Mouse (Mus musculus) gastrocnemius, postnatal 36 days (tissue): Measurements from ENCODE around the gene Ntrk3. TPM values are rescaled to one million over a fixed set of nuclear protein-coding genes. Genes with fewer than 3 reads are reported as not detected.

Experiments
- DNase-seq, 2 experiments: peaks; one replicate each; pipeline ENCODE4 v3.0.0; 2022
- intact Hi-C: fragments of 180-260 bp; cut with DNase I; formaldehyde crosslinking; loops from one replicate; pipeline ENCODE4 v1.15.1; 2025
- long read RNA-seq, 2 experiments: library from polyadenylated mRNA; stranded (forward); transcript quantifications; one replicate each; pipeline ENCODE4 v2.0.0; 2021
- total RNA-seq, 2 experiments: library from RNA; stranded (reverse); gene quantifications; 2 replicates each; pipeline ENCODE4 v1.2.3; 2021

The Ntrk3 gene
- 1 to 10 TPM; 1.3 to 1.8 TPM for total RNA-seq
- long read RNA-seq, experiment 1: 0 reads
- long read RNA-seq, experiment 2: 0 reads

- DNase-seq: no peak
- intact Hi-C loops: no loop called here
Observed at GRCm38 (mm10) chr7:78737614-78738210, at the start of gene Ntrk3. Gene Ntrk3, minus strand, starts transcription at chr7:78738012.

- intact Hi-C loops: no loop called here
Observed at GRCm38 (mm10) chr7:78785906-78786305, 48.1 kb upstream of the Ntrk3 start.

GRCm38 (mm10) chr7:78782639-78783581, 45.1 kb upstream of the Ntrk3 start, which contains the start of the genes Mrps11 and Mrpl46:
Gene Mrps11, plus strand, starts transcription at chr7:78783119.
Gene Mrpl46, minus strand, starts transcription at chr7:78783531.
- DNase-seq: peak; percentile 69 to 81
- intact Hi-C loops: no loop called here

More at GRCm38 (mm10) chr7:78785906-78786305, 48.1 kb upstream of the Ntrk3 start:
- DNase-seq: no peak

- intact Hi-C loops: no loop called here
- no peak for DNase-seq
Observed at GRCm38 (mm10) chr7:78778741-78779140, 40.9 kb upstream of the Ntrk3 start.

- intact Hi-C loops: no loop called here
- DNase-seq: no peak
Observed at GRCm38 (mm10) chr7:78770936-78771335, 33.1 kb upstream of the Ntrk3 start.

GRCm38 (mm10) chr7:78769075-78769652, 31.4 kb upstream of the Ntrk3 start:
- DNase-seq: no peak
- intact Hi-C loops: no loop called here

DNA sequence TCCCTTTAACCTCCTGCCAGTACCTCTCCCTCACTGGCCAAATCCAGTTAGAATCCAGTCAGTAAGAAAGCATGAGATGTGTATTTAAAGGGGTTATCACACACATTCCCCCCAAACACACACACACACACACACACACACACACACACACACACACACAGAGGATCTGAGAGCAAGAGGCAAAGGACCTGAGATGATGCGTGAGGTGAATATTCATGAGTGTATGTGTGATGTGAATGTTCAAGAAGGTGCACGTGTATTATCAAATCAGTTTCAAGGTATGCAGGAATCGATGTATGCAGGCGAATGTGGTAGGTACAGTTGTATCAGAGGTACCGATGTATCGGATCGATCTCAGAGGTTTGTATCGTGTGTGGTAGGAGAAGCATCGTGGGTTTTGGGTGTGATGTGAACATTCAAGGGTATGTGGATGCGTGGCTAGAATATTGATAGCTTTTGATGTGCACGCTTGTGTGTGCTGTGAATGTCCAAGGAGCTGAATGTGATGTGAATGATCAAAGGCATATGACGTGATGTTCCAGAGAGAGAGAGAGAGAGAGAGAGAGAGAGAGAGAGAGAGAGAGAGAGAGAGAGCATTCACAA, 30.2 kb upstream of the Ntrk3 start:
- intact Hi-C loops: no loop called here
- no peak for DNase-seq

DNA sequence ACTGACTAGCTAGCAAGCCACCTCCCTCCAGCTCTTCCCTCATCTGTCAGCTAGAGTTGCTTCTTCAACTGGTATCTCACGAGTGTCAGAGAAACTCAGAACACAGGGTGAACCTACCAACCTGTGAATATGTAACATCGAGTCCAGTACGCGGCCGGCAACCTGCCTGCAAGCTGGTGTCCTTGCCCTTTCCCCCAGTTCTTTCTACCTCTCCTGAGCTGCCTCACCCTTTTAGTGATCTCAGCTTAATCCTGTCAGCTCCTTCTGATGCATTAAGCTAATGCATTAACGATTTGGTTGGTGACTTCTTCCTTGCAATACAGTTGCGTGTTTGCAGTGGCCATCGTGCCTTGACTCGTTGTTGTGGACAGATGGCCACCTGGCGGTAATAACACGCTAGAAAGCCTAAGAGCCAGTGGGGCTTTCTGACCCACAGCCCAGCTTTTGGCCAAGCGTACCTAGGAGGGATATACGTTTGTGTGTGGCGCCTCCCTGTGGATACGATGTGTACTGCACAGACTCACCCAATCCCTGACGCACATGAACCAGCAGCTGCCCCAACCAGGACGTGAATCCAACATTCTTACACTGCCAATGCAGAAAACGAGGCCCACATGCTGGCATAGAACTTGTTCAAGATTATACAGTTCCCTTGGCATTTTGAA, 28.3 kb upstream of the Ntrk3 start:
- intact Hi-C loops: no loop called here

GRCm38 (mm10) chr7:78765215-78765631, 27.4 kb upstream of the Ntrk3 start:
- intact Hi-C loops: no loop called here
- DNase-seq: no peak

More for the DNA sequence above, 28.3 kb upstream of the Ntrk3 start:
- DNase-seq: peak; percentile 16 to 35

DNA sequence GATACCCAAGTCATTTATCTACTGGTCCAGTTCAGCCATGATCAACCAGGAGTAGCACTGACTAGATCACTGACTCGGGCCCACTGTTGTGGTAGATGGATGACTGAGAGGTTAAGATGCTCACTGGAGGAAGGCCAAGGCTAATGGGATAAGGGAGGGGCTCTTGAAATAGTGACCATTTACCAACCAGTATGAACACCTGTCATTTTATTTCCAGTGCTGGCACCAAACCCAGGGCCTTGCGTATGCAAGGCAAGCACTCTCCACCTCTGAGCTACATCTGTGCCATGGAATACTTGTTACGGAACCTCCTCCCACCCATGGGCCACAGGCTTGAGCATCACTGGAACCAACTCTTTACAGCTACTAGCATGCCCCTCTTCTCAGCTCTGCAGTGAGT, 26.0 kb upstream of the Ntrk3 start:
- intact Hi-C loops: no loop called here
- no peak for DNase-seq

DNA sequence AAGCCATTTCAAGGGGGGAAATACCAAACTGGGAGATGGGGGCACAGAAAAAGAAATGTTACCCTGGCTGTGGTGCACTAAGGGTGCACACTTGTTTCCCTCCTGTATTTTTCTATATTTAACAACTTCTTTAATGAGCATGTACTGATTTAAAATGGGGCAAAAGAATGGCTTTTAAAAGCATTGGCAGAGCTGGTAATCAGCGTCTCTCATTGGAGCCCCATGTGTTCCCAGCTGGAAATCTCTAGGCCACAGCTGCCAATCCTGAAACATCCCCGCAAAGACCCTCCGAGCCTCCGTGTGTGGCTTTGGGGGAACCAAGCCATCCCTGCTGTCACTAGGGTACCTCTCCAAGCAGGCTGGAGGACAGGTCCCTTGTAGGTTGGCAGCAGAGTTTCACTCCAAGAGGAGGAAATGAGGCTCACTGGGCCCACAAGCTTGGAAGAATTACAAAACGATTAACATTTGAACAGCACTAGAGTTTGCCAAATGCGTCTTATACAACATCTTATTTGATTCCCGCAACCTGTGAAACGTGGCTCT, 16.7 kb upstream of the Ntrk3 start:
- intact Hi-C loops: no loop called here
- DNase-seq: no peak

DNA sequence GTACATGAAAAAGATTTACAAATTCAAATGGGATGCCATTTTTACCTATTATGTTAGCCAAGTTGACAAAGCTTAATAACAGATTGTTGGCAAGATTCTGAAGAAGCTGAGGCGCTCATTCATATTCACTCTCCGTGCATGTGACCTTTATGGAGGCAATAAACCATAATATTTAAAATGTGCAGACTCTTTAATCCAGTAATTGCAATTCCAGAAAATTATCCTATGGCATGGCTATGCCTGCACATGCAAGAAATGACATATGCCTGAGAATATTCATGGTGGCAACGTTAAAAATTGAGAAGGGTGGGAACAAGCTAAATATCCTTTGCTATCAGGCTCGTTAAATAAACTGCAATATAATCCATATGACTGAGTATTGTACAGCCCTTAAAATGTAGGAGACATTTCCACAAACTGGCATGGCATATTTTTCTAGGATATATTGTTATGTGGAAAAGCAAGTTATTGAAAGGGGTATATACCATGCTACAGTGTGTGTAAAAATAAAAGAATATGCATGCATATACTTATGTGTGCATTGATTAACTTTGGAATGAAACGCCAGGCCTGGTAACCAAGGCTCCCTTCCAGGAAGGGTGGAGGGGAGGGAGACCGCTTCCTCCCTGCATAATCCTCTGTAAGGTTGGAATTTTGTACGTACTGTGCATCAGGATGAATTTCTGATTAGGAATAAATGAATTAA, 16.1 kb upstream of the Ntrk3 start:
- intact Hi-C loops: no loop called here
- no peak for DNase-seq

DNA sequence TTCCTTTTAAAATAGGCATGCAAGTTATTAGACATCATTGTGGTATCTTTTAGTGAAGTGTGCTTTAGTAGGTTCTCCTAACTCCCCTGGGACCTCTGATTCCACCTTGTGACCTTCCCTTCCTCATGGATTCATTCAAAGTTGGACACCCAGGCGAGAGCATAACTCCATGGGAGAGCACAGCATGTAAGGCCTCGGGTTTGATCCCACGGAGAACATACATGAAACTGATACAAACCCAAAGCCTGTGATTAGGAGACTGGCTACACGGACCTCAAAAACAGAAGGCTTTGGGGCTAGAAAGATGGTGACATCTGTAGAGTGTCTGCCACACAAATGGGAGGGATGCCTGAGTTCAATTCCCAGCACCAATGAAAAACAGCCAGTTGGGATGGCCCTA, 15.1 kb upstream of the Ntrk3 start:
- DNase-seq: no peak
- intact Hi-C loops: no loop called here

DNA sequence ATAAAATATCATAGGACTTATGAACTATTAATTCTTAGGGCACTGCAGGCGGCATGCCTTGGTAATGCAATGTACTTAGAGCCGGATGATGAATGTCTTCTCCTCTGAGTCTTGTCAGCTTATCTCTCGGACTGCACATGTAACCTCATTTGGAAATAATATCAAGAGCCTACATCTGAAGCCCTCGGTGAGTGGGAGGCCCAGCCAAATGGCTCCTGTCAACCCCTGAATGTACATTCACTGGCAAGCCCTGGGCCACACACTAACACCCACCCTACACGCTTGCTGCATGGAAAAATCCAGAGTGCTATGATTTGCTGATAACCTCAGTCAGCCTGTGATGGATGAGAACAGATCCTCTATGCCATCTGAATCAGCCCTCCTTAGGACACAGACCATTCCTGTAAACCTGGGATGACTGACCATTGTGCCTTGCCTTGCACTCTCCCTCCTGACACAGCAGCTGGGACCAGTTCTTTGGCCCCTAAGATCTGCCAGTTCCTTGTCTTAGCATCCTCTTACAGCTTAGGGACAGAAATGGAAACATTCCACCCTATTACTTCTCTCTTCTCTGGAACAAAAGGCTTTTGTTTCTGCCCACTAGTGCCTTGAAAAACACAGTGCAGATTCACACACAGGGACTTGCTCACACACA, 6.0 kb upstream of the Ntrk3 start:
- DNase-seq: no peak
- intact Hi-C loops: no loop called here

- DNase-seq: no peak
- intact Hi-C loops: no loop called here
Observed at GRCm38 (mm10) chr7:78739351-78740000, 1.7 kb upstream of the Ntrk3 start.

GRCm38 (mm10) chr7:78737196-78737595, 616 bp downstream of the Ntrk3 start:
- DNase-seq: no peak
- intact Hi-C loops: no loop called here

DNA sequence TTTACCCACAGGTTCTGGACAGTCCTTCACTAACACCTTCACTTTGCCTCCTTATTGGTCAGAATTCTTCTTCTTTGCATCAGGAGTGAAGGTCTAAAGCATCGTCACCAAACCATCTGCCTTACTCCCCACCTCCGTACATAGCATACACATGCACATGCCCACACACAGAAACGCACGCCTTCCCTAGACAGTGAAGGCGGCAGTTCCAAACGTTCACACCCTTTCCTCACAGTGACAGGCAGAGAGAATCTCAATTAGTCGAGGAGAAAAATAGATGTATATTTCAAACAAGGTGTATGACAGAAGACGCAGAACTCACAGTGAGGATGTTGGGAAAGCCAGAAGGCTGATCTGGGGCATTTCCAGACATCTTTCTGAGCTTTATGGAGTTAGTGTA, 6.4 kb downstream of the Ntrk3 start:
- intact Hi-C loops: no loop called here

DNA sequence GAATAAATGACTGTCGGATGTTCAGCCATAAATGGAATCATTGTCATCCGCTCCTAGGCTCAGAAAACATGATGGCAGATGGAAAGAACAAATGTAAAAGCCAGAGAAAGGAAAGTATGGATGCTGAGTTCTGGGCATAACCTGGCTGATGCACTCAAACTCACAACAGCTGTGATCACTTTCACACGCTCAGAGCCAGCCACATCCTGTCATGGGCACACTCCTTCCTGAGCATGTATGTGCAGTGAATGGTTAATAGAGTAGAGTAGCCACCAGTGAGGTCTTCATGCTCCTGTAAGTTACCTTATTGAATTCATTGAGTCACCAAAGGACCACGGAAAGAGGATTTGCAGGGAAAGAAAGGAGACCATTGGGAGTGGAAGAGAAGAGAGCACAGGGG, 13.2 kb downstream of the Ntrk3 start:
- DNase-seq: no peak
- intact Hi-C loops: no loop called here

More for the DNA sequence above, 6.4 kb downstream of the Ntrk3 start:
- DNase-seq: no peak
